Mouse (Mus musculus): ENCODE results near the gene Ndufs8. TPM values are rescaled to one million over a fixed set of nuclear protein-coding genes. Genes with fewer than 3 reads are reported as not detected.

The Ndufs8 gene
- total RNA-seq, 2 experiments from 2014 or later: 129 to 133 TPM

DNA sequence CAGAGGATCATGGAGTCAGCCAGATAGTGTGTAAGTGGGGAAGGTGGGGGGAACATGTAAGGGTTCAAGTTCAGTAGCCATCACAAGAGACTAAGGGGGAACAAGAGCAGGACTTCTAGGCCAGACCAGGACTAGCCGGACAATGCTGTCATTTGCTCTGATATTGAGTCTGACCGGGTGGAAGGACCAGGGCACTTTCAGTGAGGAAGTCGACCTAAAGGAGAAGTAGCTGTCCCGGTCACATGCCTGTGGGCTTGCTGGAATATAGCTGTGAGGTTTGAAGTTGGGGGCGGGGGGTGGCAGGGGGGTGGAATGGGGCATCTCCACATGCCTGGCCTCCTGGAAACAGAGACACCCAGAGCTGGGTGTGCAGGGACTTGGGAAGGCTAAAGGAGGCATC is 2.0 kb upstream of the Ndufs8 start:
- no peak overlapping the region for H3K4me3 ChIP-seq
- no peak for TF ChIP-seq CTCF (IDR thresholded peaks at IDR 0.05)
- H3K27ac ChIP-seq: no peak overlapping the region
- DNase-seq (ENCODE audit: extremely low spot score in 1 of 2, low spot score in 2 of 2): no peak
- intact Hi-C loops (cut with DNase I): no loop called here

DNA sequence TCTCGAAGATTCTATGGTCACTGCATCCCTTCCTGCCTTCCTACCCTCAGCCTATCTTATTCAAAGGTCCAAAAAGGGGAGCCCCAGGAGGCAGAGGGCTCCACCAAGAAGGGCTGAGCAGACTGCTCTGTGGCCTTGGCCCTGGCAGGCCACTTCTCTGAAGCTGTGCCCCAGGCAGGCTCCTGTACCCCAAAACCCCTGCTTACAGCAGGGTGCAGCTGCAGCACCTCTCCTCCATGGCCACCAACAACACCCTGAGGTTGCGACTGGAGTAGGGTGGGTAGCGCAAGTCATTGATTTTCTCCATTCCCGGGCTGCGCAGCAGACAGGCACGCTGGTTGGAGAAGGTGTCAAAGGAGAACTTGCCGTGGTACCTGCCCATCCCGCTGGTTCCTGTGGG is 1.1 kb upstream of the Ndufs8 start:
- Histone ChIP-seq H3K27ac (peak overlapping the region; percentile 87), H3K4me3 (peak overlapping the region; percentile 96; the same call in 1 of the 2 replicates)
- intact Hi-C loops (cut with DNase I): no loop called here
- TF ChIP-seq CTCF (IDR thresholded peaks at IDR 0.05): no peak
- no peak for DNase-seq (ENCODE audit: extremely low spot score in 1 of 2, low spot score in 2 of 2)

DNA sequence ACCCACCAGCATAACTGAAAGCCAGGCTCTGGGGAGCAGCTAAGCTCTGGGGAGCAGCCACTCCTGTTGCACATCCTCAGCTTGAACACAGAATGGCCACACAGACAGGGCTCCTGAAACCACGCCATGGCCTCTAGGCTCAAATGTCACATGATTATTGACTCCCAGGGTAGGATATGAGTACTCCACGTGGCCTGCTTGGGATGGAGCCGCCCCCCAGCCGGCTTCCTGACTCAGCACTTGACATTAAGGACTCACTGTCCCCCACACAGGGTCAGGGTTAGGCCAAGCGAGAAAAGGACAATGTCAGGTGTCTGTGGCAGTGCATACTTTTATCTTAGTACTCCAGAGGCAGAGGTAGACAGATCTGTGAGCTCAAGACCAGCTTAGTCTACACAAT is 2.4 kb downstream of the Ndufs8 start:
- Histone ChIP-seq H3K27ac (no peak overlapping the region), H3K4me3 (no peak overlapping the region)
- DNase-seq (ENCODE audit: extremely low spot score in 1 of 2, low spot score in 2 of 2): no peak
- intact Hi-C loops (cut with DNase I): no loop called here
- TF ChIP-seq CTCF (IDR thresholded peaks at IDR 0.05): no peak

DNA sequence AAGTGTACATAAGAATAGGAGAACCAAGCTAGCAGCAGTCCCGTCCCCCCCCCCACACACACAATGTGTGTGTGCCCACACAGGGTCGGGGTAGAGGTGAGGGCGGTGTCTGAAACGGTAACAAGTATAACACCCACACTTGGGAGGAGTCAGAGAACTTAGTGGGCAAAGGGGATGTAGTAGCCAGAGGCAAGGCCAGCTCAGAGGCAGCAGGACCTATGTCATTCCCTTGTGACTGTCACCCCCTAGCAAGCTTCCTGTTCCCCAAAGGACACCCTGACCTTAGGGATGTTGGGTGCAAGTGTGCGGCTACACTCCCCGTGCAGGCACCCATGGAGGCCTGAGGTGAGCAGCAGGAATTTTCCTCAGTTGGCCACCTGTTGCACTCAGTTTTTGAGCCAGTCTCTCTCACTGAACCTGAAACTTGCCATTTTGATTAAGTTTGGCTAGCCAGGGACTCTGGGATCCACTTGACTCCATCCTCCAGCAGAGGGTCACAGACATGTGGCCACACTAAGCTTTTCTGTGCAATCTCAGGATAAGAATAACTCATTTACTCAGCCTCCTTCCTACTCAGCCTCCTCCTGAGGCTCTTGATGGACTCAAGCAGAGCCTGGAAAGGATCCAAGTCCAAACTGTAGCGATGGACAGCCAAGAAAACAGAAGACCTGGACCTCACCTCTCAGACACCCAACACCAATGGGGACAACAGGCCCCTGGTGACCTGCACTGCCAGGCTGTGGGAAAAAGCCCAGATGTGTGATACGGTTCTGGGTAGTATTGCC is 4.5 kb downstream of the Ndufs8 start:
- no peak for TF ChIP-seq CTCF (IDR thresholded peaks at IDR 0.05)
- DNase-seq (ENCODE audit: extremely low spot score in 1 of 2, low spot score in 2 of 2): no peak
- intact Hi-C loops (cut with DNase I): loop anchor here (5.0 kb wide), 1 partner anchor 56 kb away; the partner anchor contains the start of gene Chka
- Histone ChIP-seq H3K27ac (no peak overlapping the region), H3K4me3 (no peak overlapping the region)

DNA sequence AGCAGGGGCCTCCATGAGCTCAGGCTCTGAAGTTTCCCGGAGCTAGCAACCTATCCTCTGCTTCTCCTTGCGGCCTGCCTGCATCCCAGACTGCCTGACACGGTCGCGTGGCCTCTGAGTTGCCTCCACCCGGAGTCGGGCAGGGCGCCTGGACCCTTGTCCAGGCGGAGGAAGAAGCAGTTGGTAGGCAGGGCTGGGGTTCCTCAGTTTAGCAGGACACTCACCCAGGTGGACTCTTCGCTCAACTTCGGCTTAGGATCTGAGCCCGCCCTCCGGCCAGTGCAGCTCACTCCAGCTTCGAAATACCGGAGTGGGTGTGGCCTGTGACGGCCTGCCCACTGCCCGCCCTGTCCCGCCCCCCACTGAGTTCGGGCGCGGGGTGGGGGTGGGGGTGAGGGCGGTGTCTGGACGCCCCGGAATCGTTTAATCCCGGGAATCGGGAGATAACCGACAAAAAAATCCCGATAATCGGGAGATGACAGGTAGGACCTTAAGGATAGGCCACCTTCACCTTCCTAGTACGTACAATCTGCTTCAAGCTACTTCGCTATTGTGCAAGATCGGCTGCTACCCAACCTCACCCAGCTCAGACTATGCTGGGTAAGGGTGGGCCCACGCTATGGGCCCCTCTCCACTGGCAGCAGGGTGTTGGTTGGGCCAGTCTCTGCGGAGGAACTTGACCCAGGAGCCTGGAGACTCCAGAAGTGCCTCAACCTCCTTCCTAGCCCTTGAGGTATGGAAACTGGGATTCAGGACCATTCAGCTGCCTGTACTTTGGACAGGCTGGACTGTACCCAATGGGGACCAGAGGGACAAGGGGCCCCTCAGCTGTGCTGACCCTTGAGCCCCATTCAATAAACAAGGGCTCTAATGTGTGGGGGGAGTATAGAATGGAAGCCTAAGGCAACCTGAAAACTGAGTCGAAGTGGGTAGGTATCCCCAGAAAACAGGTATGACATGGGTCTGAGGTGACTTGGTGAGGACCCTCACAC is 5.5 kb downstream of the Ndufs8 start, which contains the start of gene Tcirg1:
Gene Tcirg1 (minus strand): TSS at position 339 of the 992 bp plus-strand sequence.
- peak; percentile 59 to 64 for DNase-seq (ENCODE audit: extremely low spot score in 1 of 2, low spot score in 2 of 2)
- intact Hi-C loops (cut with DNase I): loop anchor here (5.0 kb wide), 1 partner anchor 55 kb away; the partner anchor contains the start of gene Chka
- H3K27ac ChIP-seq: peak within 1 kb of the TSS; percentile 26
- TF ChIP-seq CTCF (IDR thresholded peaks at IDR 0.05): no peak
- peak within 1 kb of the TSS; percentile 51 for H3K4me3 ChIP-seq

DNA sequence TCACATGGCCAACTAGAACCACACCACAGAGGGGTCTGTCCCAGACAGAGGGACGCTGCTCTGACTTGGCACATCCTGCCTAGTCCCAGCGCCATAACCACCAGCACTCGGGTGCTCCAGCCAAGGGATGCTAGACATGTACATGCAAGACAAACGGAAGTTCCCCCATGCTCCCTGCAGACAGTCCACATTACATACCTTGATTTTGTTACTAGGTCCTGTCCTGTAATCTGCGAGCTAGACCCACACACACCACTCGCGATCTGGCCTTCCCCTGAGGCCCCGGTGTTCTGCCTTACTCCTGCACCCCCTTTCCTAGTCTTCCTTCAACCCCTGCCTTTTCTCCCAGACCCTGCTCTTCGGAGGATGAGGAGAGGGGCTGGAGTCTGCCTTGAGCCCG is 6.2 kb downstream of the Ndufs8 start:
- no peak for DNase-seq (ENCODE audit: extremely low spot score in 1 of 2, low spot score in 2 of 2)
- intact Hi-C loops (cut with DNase I): loop anchor here (5.0 kb wide), 1 partner anchor 54 kb away; the partner anchor contains the start of gene Chka
- TF ChIP-seq CTCF (IDR thresholded peaks at IDR 0.05): no peak
- peak overlapping the region; percentile 26; the same call in 1 of the 2 replicates for H3K27ac ChIP-seq
- H3K4me3 ChIP-seq: peak overlapping the region; percentile 51

DNA sequence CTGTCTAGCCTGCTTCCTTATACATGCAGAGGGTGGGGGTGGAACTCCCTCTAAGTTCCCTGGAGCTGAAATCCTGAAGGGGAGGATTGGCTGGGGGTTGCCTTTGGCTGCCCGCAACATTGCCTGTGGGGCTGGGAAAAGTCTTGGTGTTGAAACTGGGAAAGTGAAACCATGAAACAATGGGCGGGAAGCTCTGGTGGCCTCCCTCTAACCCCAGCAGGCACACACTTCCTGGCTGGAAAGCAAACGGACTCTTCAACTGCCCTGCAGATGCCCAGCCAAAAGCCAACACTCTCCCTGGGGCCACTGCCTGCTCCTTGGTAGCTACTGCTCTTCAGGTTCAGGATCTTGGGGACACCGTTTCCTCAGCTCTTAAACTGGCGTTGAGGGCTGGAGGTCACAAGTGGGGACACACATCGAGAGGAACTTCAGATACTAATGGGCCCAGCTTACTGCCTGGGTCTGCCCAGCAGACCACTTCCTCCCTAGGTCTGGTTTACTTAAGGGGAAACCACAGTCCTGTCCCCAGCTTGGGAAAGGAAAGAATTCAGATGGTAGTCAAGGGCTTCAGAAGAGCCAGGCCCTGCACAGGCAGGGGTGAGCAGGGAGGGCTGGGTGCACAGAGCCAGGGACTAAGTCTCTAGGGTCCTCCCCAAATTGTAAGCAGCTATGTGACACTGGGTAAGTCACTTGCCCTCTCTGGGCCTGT is 7.2 kb downstream of the Ndufs8 start:
- Histone ChIP-seq H3K4me3 (peak overlapping the region; percentile 24), H3K27ac (peak overlapping the region; percentile 57; the same call in 1 of the 2 replicates)
- TF ChIP-seq CTCF (IDR thresholded peaks at IDR 0.05): no peak
- intact Hi-C loops (cut with DNase I): loop anchor here (5.0 kb wide), 1 partner anchor 53 kb away; the partner anchor contains the start of gene Chka
- DNase-seq (ENCODE audit: extremely low spot score in 1 of 2, low spot score in 2 of 2): no peak

DNA sequence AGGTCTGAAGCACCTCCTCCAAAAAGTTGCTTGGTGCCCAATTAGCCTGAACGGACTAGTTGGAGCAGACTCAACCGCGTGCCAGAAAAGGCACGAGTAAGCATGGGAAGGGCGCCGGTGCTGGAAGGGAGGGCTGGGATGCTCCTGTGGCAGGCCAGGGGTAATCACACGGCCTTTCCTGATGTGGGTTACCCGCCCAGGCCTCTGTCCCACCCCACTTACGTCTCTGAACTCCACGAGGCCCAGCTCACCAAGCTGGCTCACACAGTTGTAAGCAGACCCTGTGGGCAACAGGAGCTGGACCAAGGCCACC is 8.3 kb downstream of the Ndufs8 start:
- TF ChIP-seq CTCF (IDR thresholded peaks at IDR 0.05): no peak
- Histone ChIP-seq H3K4me3 (no peak overlapping the region), H3K27ac (no peak overlapping the region)
- intact Hi-C loops (cut with DNase I): no loop called here
- DNase-seq (ENCODE audit: extremely low spot score in 1 of 2, low spot score in 2 of 2): no peak

DNA sequence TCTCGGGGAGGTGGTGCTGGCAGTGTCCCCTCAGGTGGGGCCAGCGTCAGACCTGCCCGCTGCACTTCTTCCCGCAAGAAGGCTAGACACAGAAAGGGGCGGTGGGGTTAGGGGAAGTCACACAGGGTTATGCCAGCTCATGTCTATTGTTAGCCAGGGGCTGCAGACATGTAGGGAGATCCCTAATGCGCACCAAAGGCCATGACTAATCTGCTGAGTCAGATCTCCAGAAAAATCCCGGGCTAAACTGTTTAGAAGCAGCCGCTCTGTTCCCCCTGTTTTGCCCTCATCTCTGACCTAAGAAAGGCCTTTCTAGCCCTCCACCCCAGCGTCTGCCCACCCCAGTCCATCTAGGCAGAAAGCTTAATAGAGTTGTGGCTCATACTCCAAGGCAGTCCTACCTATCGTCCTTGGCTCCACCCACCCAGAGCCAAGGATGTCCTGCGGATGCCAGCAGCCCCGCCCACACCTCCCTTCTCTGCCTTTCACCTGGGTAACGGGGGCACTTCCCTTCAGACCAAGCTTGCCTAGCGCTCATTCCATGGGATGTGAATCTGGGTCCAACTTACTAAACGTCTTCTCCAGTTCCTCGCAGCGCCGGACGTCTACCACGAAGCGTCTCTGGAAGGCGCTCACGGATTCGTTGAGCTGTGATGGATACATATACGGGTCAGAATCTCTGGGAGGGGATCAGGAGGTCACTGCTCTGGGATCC is 8.8 kb downstream of the Ndufs8 start:
- TF ChIP-seq CTCF (IDR thresholded peaks at IDR 0.05): no peak
- Histone ChIP-seq H3K27ac (no peak overlapping the region), H3K4me3 (no peak overlapping the region)
- intact Hi-C loops (cut with DNase I): no loop called here
- DNase-seq (ENCODE audit: extremely low spot score in 1 of 2, low spot score in 2 of 2): no peak

DNA sequence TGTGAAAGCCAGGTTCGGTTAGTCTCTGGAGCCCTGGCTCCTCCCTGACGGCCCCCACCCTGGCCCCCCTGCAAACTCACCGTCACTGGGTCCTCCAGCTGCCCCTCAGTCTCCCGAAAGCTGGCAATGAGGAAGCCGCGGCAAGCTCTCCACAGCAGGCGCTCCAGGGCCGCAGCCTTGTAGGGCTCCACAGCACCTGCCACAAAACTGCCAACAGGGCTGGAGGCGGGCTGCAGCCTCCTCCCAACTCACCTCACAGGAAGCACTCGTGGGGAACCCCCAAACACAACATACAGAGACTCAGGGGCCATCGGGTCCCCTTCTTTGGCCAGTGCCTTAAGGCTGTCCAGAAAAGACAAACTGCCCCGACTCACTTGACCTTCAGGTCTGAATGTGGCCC is 9.6 kb downstream of the Ndufs8 start:
- no peak for DNase-seq (ENCODE audit: extremely low spot score in 1 of 2, low spot score in 2 of 2)
- no peak for TF ChIP-seq CTCF (IDR thresholded peaks at IDR 0.05)
- Histone ChIP-seq H3K27ac (no peak overlapping the region), H3K4me3 (no peak overlapping the region)
- intact Hi-C loops (cut with DNase I): no loop called here

DNA sequence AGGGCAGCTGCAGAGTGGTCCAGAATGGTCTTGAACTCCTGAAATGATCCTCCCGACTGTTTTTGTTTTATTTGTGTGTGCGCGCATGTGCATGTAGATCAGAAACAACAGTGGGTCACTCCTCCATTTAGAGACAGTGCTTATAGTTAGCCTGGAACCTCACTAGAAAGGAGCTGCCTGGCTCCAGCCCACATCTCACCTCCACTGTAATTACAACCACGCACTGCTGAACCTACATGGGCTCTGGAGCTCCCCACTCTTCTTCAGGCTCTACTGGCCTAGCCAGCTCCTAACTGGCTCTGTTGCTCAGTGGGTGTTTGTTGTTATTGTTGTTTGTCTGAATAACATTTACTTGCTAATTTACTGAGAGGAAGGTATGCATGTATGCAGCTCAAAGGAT is 13.0 kb downstream of the Ndufs8 start:
- intact Hi-C loops (cut with DNase I): no loop called here
- no peak for TF ChIP-seq CTCF (IDR thresholded peaks at IDR 0.05)

More for the DNA sequence above, 13.0 kb downstream of the Ndufs8 start:
- no peak overlapping the region for H3K4me3 ChIP-seq
- no peak for DNase-seq (ENCODE audit: extremely low spot score in 1 of 2, low spot score in 2 of 2)
- H3K27ac ChIP-seq: no peak overlapping the region

Data from left cerebral cortex, adult 2 months (tissue).